Mouse (Mus musculus) heart, adult 2 months (tissue): ENCODE measurements at regions not wholly inside any gene's neighbourhood (a gene's known extent, or its start where the extent isn't known, plus 50 kb on each side); places are given as distances from the start of the nearest gene placed in this dataset.
A peak's percentile ranks its signal among the peaks of the same experiment; 100 is the strongest.

Experiments
- DNase-seq, 2 experiments: peaks; one replicate each; pipeline ENCODE4 v3.0.0; 2021
- H3K27ac ChIP-seq: fragments of 200-600 bp; 2 replicates; pipeline ENCODE4 v1.8.1; 2022
- H3K27me3 ChIP-seq: fragments of 200-500 bp; 2 replicates; pipeline ENCODE4 v1.6.1; 2012; ENCODE audit warnings: mild to moderate bottlenecking, low read length, inconsistent platforms, mixed read lengths; ENCODE audit not compliant: control insufficient read depth, insufficient read depth
- H3K36me3 ChIP-seq: fragments of 200-500 bp; 2 replicates; pipeline ENCODE4 v1.6.1; 2012; ENCODE audit warnings: low read length, inconsistent platforms; ENCODE audit not compliant: control insufficient read depth, insufficient read depth
- H3K4me1 ChIP-seq: fragments of 200-500 bp; 2 replicates; pipeline ENCODE4 v1.6.1; 2011; ENCODE audit warnings: low read length; ENCODE audit not compliant: control insufficient read depth, insufficient read depth
- H3K4me3 ChIP-seq: fragments of 200-600 bp; 2 replicates; pipeline ENCODE4 v1.8.1; 2022
- H3K79me2 ChIP-seq: fragments of 200-500 bp; replicated peaks from 2 replicates; pipeline ENCODE4 v1.6.1; 2012; ENCODE audit warnings: mild to moderate bottlenecking, inconsistent platforms, low read length, moderate library complexity, mixed read lengths; ENCODE audit not compliant: control insufficient read depth, insufficient read depth
- H3K9ac ChIP-seq: fragments of 200-500 bp; 2 replicates; pipeline ENCODE4 v1.6.1; 2012; ENCODE audit warnings: low read depth, mild to moderate bottlenecking, control low read depth, inconsistent platforms, low read length, mixed read lengths
- CTCF ChIP-seq: fragments of 200-600 bp; IDR thresholded peaks from 2 replicates; pipeline ENCODE4 v1.8.1; 2022; ENCODE audit warnings: antibody characterized with exemption, mild to moderate bottlenecking, moderate library complexity
- EP300 ChIP-seq: fragments of 200-500 bp; IDR thresholded peaks from 2 replicates; pipeline ENCODE4 v1.6.1; 2011; ENCODE audit warnings: low read depth, low read length, control low read depth; ENCODE audit not compliant: insufficient read depth
- POLR2A ChIP-seq: fragments of 200-500 bp; IDR thresholded peaks from 2 replicates; pipeline ENCODE4 v1.6.1; 2011; ENCODE audit warnings: mild to moderate bottlenecking, low read depth, low read length, control low read depth; ENCODE audit not compliant: insufficient read depth
- WGBS: fragments of 180-500 bp; shearing (Covaris S2); methylation state at CpG from one replicate; pipeline ENCODE4 v1.1.7; 2018; 5-methylcytosine and 5-hydroxymethylcytosine counted together
- intact Hi-C: fragments of 180-260 bp; cut with DNase I; formaldehyde crosslinking; loops from one replicate; pipeline ENCODE4 v1.15.1; 2025

- H3K9ac ChIP-seq, result no peak overlapping the region
- WGBS, result 55% methylated on average over 2 of the region's 2 CpGs
- H3K4me1 ChIP-seq, result no peaks in the 10 kb centered on the region
- intact Hi-C loops, result no loop called here
- no peak overlapping the region for H3K4me3 ChIP-seq
- H3K79me2 ChIP-seq, result no peaks in the 10 kb centered on the region
- H3K36me3 ChIP-seq, result no peaks in the 10 kb centered on the region
- H3K27ac ChIP-seq, result no peak overlapping the region
- DNase-seq, result no peak
- H3K27me3 ChIP-seq, result no peaks in the 10 kb centered on the region
- TF ChIP-seq CTCF, result no peak
- TF ChIP-seq EP300, result no peak
- TF ChIP-seq POLR2A, result no peak
Measured at GRCm38 (mm10) chr6:100470071-100470470, 182.8 kb upstream of the Rybp start.

GRCm38 (mm10) chr6:100462757-100463156, 175.5 kb upstream of the Rybp start:
- 77% methylated on average over 2 of the region's 2 CpGs for WGBS
- Histone ChIP-seq H3K36me3 (no peaks in the 10 kb centered on the region), H3K27me3 (no peaks in the 10 kb centered on the region), H3K4me3 (no peak overlapping the region), H3K79me2 (no peaks in the 10 kb centered on the region), H3K9ac (no peak overlapping the region), H3K27ac (no peak overlapping the region), H3K4me1 (no peaks in the 10 kb centered on the region)
- no peak for TF ChIP-seq EP300
- TF ChIP-seq POLR2A, result no peak
- no peak for TF ChIP-seq CTCF
- no peak for DNase-seq
- intact Hi-C loops, result no loop called here

GRCm38 (mm10) chr6:100453401-100453800, 166.1 kb upstream of the Rybp start:
- intact Hi-C loops, result no loop called here
- Histone ChIP-seq H3K36me3 (no peaks in the 10 kb centered on the region), H3K27me3 (no peaks in the 10 kb centered on the region), H3K4me1 (no peaks in the 10 kb centered on the region), H3K27ac (no peak overlapping the region), H3K4me3 (no peak overlapping the region), H3K79me2 (no peaks in the 10 kb centered on the region), H3K9ac (no peak overlapping the region)
- no peak for DNase-seq
- 57% methylated on average over 3 of the region's 3 CpGs for WGBS
- no peak for TF ChIP-seq EP300
- TF ChIP-seq POLR2A, result no peak
- TF ChIP-seq CTCF, result no peak

- no peaks in the 10 kb centered on the region for H3K36me3 ChIP-seq
- no peaks in the 10 kb centered on the region for H3K27me3 ChIP-seq
- H3K27ac ChIP-seq, result no peak overlapping the region
- no peak overlapping the region for H3K9ac ChIP-seq
- DNase-seq, result no peak
- WGBS, result 69% methylated on average over 9 of the region's 9 CpGs
- TF ChIP-seq POLR2A (no peak), CTCF (no peak), EP300 (no peak)
- no peaks in the 10 kb centered on the region for H3K79me2 ChIP-seq
- intact Hi-C loops, result no loop called here
- H3K4me3 ChIP-seq, result no peak overlapping the region
- H3K4me1 ChIP-seq, result no peaks in the 10 kb centered on the region
Measured at GRCm38 (mm10) chr6:100452097-100453002, 165.1 kb upstream of the Rybp start.

- no peak overlapping the region for H3K4me3 ChIP-seq
- TF ChIP-seq EP300, result no peak
- no peak for DNase-seq
- no peaks in the 10 kb centered on the region for H3K36me3 ChIP-seq
- 95% methylated on average over 6 of the region's 6 CpGs for WGBS
- intact Hi-C loops, result no loop called here
- H3K79me2 ChIP-seq, result no peaks in the 10 kb centered on the region
- H3K4me1 ChIP-seq, result no peaks in the 10 kb centered on the region
- no peak overlapping the region for H3K27ac ChIP-seq
- H3K9ac ChIP-seq, result no peak overlapping the region
- H3K27me3 ChIP-seq, result no peaks in the 10 kb centered on the region
Measured at GRCm38 (mm10) chr6:100450108-100450507, 162.8 kb upstream of the Rybp start.

GRCm38 (mm10) chr6:100449087-100449486, 161.8 kb upstream of the Rybp start:
- 95% methylated on average over 4 of the region's 4 CpGs for WGBS

More at GRCm38 (mm10) chr6:100449087-100449486, 161.8 kb upstream of the Rybp start:
- no peaks in the 10 kb centered on the region for H3K27me3 ChIP-seq
- no peak overlapping the region for H3K4me3 ChIP-seq
- TF ChIP-seq CTCF, result peak; percentile 19; the same call in 1 of the 2 replicates
- TF ChIP-seq EP300, result no peak
- TF ChIP-seq POLR2A, result no peak
- intact Hi-C loops, result no loop called here
- DNase-seq, result no peak
- no peaks in the 10 kb centered on the region for H3K79me2 ChIP-seq
- H3K9ac ChIP-seq, result no peak overlapping the region
- no peaks in the 10 kb centered on the region for H3K36me3 ChIP-seq
- H3K4me1 ChIP-seq, result no peaks in the 10 kb centered on the region
- H3K27ac ChIP-seq, result no peak overlapping the region
